Mouse (Mus musculus) ES-Bruce4 (cell line): ENCODE results near the gene Miox.

ENCODE experiments used
- CTCF ChIP-seq: IDR thresholded peaks from one replicate; pipeline ENCODE4 v1.8.1; 2011; ENCODE audit warnings: low read depth, low read length
- POLR2A ChIP-seq: IDR thresholded peaks from one replicate; pipeline ENCODE4 v1.8.1; 2011; ENCODE audit warnings: low read length; ENCODE audit not compliant: insufficient read depth

DNA sequence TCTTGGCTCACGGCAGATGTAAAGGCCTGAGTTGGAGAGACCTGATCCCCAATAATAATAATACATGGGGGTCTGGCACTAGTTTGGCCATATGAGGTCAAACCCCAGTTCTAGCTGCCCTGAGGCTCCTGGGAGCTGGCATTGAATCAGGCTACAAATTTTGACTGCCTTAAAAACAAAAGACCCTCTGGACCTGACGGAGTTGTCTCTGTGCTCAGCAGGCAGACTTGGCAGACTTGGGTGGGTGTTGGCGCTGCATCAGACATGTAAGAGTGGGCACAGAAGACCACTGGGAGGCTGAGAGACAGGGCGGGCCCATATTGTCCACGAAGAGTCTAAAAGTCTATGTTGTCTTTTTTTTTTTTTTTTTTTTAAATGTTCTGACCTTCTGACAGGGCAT is 47.6 kb upstream of the Miox start:
- TF ChIP-seq POLR2A: no peak
- TF ChIP-seq CTCF: no peak
